Mouse (Mus musculus): ENCODE data around the gene Uqcc2.

Uqcc2 gene

GRCm38 (mm10) chr17:27123813-27124375, 9.8 kb downstream of the Uqcc2 start:
- DNase-seq (ENCODE audit: low read depth, low spot score): no peak

- DNase-seq (ENCODE audit: low read depth, low spot score): no peak
Observed at GRCm38 (mm10) chr17:27123103-27123502, 10.6 kb downstream of the Uqcc2 start.

- DNase-seq (ENCODE audit: low read depth, low spot score): no peak
Observed at GRCm38 (mm10) chr17:27122701-27123100, 11.0 kb downstream of the Uqcc2 start.

- no peak for DNase-seq (ENCODE audit: low read depth, low spot score)
Observed at GRCm38 (mm10) chr17:27121781-27122180, 11.9 kb downstream of the Uqcc2 start.

GRCm38 (mm10) chr17:27121266-27121665, 12.4 kb downstream of the Uqcc2 start:
- no peak for DNase-seq (ENCODE audit: low read depth, low spot score)

GRCm38 (mm10) chr17:27120561-27121024, 13.1 kb downstream of the Uqcc2 start:
- DNase-seq (ENCODE audit: low read depth, low spot score): peak; percentile 44

GRCm38 (mm10) chr17:27119954-27120353, 13.8 kb downstream of the Uqcc2 start:
- DNase-seq (ENCODE audit: low read depth, low spot score): no peak

GRCm38 (mm10) chr17:27119540-27119895, 14.2 kb downstream of the Uqcc2 start:
- no peak for DNase-seq (ENCODE audit: low read depth, low spot score)

GRCm38 (mm10) chr17:27118676-27119539, 14.8 kb downstream of the Uqcc2 start:
- no peak for DNase-seq (ENCODE audit: low read depth, low spot score)

- DNase-seq (ENCODE audit: low read depth, low spot score): no peak
Observed at GRCm38 (mm10) chr17:27110072-27110471, 23.6 kb downstream of the Uqcc2 start.

GRCm38 (mm10) chr17:27107936-27108335, 25.8 kb downstream of the Uqcc2 start:
- DNase-seq (ENCODE audit: low read depth, low spot score): no peak

GRCm38 (mm10) chr17:27106745-27107144, 27.0 kb downstream of the Uqcc2 start:
- no peak for DNase-seq (ENCODE audit: low read depth, low spot score)

- no peak for DNase-seq (ENCODE audit: low read depth, low spot score)
Observed at GRCm38 (mm10) chr17:27105698-27106470, 27.8 kb downstream of the Uqcc2 start.

GRCm38 (mm10) chr17:27101675-27102074, 32.0 kb downstream of the Uqcc2 start:
- no peak for DNase-seq (ENCODE audit: low read depth, low spot score)

GRCm38 (mm10) chr17:27095690-27096089, 38.0 kb downstream of the Uqcc2 start:
- DNase-seq (ENCODE audit: low read depth, low spot score): no peak

- DNase-seq (ENCODE audit: low read depth, low spot score): no peak
Observed at GRCm38 (mm10) chr17:27090068-27090467, 43.6 kb downstream of the Uqcc2 start.

GRCm38 (mm10) chr17:27087426-27087825, 46.3 kb downstream of the Uqcc2 start:
- DNase-seq (ENCODE audit: low read depth, low spot score): no peak

GRCm38 (mm10) chr17:27085676-27086075, 48.0 kb downstream of the Uqcc2 start:
- DNase-seq (ENCODE audit: low read depth, low spot score): peak; percentile 25

- no peak for DNase-seq (ENCODE audit: low read depth, low spot score)
Observed at GRCm38 (mm10) chr17:27083601-27084000, 50.1 kb downstream of the Uqcc2 start.

GRCm38 (mm10) chr17:27082796-27083195, 50.9 kb downstream of the Uqcc2 start:
- no peak for DNase-seq (ENCODE audit: low read depth, low spot score)

GRCm38 (mm10) chr17:27081868-27082267, 51.8 kb downstream of the Uqcc2 start:
- DNase-seq (ENCODE audit: low read depth, low spot score): no peak

GRCm38 (mm10) chr17:27078499-27078898, 55.2 kb downstream of the Uqcc2 start:
- DNase-seq (ENCODE audit: low read depth, low spot score): no peak

All from skeletal muscle tissue, adult 2 months (tissue).